Mouse (Mus musculus): ENCODE results near the gene Arrdc2. TPM values are rescaled to one million over a fixed set of nuclear protein-coding genes. Genes with fewer than 3 reads are reported as not detected.

Arrdc2 gene
- polyA plus RNA-seq, 1 experiment from 2014 or later, result 4.3 TPM

DNA sequence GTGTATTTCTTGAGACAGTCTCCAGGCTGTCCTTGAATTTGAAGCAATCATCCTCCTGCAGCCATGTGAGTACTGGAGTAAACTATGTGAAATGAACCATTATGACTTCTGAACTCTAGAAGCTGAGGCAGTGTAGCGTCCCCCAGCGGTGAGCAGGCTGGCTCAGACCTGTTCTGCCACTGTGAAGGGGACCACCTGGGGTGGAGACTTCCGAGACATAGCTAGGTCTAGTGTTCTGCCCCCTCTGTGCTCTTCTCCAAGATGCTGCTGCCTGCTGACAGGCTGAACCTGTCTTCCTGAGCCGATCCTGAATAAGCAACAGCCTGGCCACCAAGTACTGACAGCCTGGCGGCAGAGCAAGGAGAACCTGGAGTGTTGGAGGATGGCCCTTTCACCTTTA lies 5.6 kb upstream of the Arrdc2 start:
- Histone ChIP-seq H3K4me2 (no peak overlapping the region), H3K4me3 (ENCODE audit: low read depth, low read length) (no peak overlapping the region)

DNA sequence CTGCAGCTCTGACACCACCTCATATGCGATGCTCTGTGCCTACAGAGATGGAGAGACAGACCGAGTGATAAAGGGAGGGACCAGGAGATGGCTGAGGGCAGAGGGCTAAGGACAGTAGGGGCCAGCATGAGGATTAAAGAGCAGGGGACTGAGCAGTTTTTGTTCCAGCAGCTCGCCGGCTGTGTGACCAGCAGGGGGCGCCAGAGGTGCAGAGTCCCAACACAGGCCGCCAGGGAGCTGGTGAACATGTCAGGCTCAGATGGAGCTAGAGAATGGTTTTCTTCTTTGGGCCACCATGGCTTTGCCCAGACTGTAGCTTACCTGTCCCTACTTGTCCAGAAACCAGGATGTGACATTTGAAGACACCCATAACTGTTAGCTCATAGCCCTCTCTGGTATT lies 5.0 kb upstream of the Arrdc2 start:
- TF ChIP-seq CTCF (IDR thresholded peaks at IDR 0.05; ENCODE audit: low read depth), result peak; percentile 98
- DNase-seq (peak; percentile 91), ATAC-seq (ENCODE audit: insufficient read depth) (peak; percentile 10; the same call in 1 of the 2 replicates)
- no peaks in the 10 kb centered on the region for H3K4me1 ChIP-seq (ENCODE audit: insufficient read depth)
- H3K27me3 ChIP-seq (ENCODE audit: insufficient read depth, low read length), result no peaks in the 10 kb centered on the region
- H3K4me2 ChIP-seq, result no peak overlapping the region
- H3K9ac ChIP-seq, result no peak overlapping the region
- no peak overlapping the region for H3K4me3 ChIP-seq (ENCODE audit: low read depth, low read length)
- WGBS, result 1% methylated on average over 6 of the region's 6 CpGs
- H3K27ac ChIP-seq (ENCODE audit: low read depth), result no peak overlapping the region
- H3K9me3 ChIP-seq (ENCODE audit: low read depth, low read length), result no peaks in the 10 kb centered on the region
- no peaks in the 10 kb centered on the region for H3K36me3 ChIP-seq (ENCODE audit: insufficient read depth)

More for the DNA sequence above, 5.6 kb upstream of the Arrdc2 start:
- no peaks in the 10 kb centered on the region for H3K4me1 ChIP-seq (ENCODE audit: insufficient read depth)
- no peak overlapping the region for H3K9ac ChIP-seq
- H3K9me3 ChIP-seq (ENCODE audit: low read depth, low read length), result no peaks in the 10 kb centered on the region
- H3K27ac ChIP-seq (ENCODE audit: low read depth), result no peak overlapping the region
- 39% methylated on average over 5 of the region's 5 CpGs for WGBS
- ATAC-seq (ENCODE audit: insufficient read depth) (no peak), DNase-seq (no peak)
- no peaks in the 10 kb centered on the region for H3K27me3 ChIP-seq (ENCODE audit: insufficient read depth, low read length)
- no peak for TF ChIP-seq CTCF (IDR thresholded peaks at IDR 0.05; ENCODE audit: low read depth)
- no peaks in the 10 kb centered on the region for H3K36me3 ChIP-seq (ENCODE audit: insufficient read depth)

DNA sequence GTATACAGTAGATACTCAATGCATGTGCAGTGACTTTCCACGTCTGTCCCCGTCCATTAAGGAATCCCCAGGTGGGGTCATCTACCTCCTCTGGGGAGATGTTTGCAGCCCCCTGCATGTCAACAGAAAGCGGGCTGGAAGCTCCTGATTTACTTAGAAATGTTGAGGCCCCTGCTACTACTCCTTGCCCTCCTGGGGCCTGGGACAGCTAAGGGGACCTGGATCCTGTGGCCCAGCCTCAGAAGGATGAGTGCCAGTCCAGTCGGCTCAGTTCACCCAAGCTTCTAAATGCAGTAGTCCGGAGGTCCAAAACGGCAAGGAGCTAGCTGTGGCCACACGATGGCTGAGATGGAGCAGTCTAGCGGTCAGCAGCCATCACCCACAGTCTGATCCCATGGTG lies 4.4 kb upstream of the Arrdc2 start:
- no peaks in the 10 kb centered on the region for H3K27me3 ChIP-seq (ENCODE audit: insufficient read depth, low read length)

DNA sequence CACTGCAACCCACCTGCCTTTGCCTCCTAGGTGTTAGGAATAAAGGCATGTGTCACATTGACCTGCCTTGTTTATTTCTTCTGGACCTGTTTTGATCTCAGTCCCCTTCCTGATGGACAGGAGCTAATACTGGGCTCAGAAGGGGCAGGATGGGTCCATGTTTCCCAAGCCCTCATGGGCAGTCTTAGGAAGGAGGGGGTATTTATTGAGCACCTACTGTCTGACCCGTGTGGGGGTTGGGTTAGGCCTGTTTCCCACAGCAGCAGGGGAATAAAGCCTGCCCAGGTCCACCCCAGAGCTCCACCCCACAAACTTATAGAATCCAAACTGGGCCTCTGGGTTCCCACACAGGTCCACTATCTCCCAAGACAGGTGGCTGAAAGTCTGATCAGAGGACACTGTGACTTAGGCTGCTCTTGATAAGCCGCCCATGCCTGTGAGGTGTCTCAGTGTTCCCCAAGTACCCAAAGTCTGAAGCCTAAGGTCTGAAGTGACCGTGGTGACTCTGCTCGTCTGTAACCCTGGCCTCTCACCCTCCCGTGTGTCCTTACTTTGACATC lies 3.8 kb upstream of the Arrdc2 start:
- no peak for DNase-seq
- no peak for TF ChIP-seq CTCF (IDR thresholded peaks at IDR 0.05; ENCODE audit: low read depth)

More for the DNA sequence above, 4.4 kb upstream of the Arrdc2 start:
- Histone ChIP-seq H3K4me3 (ENCODE audit: low read depth, low read length) (no peak overlapping the region), H3K4me2 (no peak overlapping the region), H3K27ac (ENCODE audit: low read depth) (no peak overlapping the region), H3K36me3 (ENCODE audit: insufficient read depth) (no peaks in the 10 kb centered on the region), H3K9me3 (ENCODE audit: low read depth, low read length) (no peaks in the 10 kb centered on the region), H3K4me1 (ENCODE audit: insufficient read depth) (no peaks in the 10 kb centered on the region), H3K9ac (no peak overlapping the region)
- no peak for ATAC-seq (ENCODE audit: insufficient read depth)
- no peak for DNase-seq
- 82% methylated on average over 8 of the region's 8 CpGs for WGBS
- TF ChIP-seq CTCF (IDR thresholded peaks at IDR 0.05; ENCODE audit: low read depth), result no peak

DNA sequence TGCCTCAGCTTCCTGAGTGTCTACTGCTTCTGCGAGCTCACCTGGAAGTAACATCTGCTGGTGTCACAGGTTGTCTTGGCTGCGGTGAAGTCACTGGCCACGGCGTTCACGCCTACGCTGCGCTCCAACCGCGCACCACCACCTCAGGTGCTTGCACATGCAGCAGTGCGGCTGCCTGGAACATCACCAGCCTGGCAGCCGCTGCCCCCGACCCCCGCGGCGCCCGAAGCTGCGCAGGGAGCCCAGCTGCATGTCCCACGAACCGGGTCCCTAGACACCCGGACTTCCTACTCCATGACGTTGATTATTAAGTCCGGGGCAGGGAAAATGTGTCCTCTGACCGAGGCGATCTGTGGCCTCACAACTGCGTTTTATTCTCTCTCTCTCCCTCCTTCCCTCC lies 3.0 kb upstream of the Arrdc2 start:
- Histone ChIP-seq H3K4me1 (ENCODE audit: insufficient read depth) (0 out of 2 replicates have a peak, but pooled peaks cover 3% of the 10 kb centered on the region), H3K4me2 (no peak overlapping the region), H3K9me3 (ENCODE audit: low read depth, low read length) (no peaks in the 10 kb centered on the region), H3K27me3 (ENCODE audit: insufficient read depth, low read length) (no peaks in the 10 kb centered on the region), H3K27ac (ENCODE audit: low read depth) (no peak overlapping the region), H3K9ac (no peak overlapping the region), H3K36me3 (ENCODE audit: insufficient read depth) (no peaks in the 10 kb centered on the region), H3K4me3 (ENCODE audit: low read depth, low read length) (no peak overlapping the region)
- ATAC-seq (ENCODE audit: insufficient read depth), result no peak
- 60% methylated on average over 25 of the region's 25 CpGs for WGBS
- DNase-seq, result no peak
- no peak for TF ChIP-seq CTCF (IDR thresholded peaks at IDR 0.05; ENCODE audit: low read depth)

More for the DNA sequence above, 3.8 kb upstream of the Arrdc2 start:
- Histone ChIP-seq H3K4me1 (ENCODE audit: insufficient read depth) (0 out of 2 replicates have a peak, but pooled peaks cover 3% of the 10 kb centered on the region), H3K27ac (ENCODE audit: low read depth) (peak overlapping the region; percentile 3; the same call in 1 of the 2 replicates), H3K36me3 (ENCODE audit: insufficient read depth) (no peaks in the 10 kb centered on the region), H3K4me3 (ENCODE audit: low read depth, low read length) (no peak overlapping the region), H3K27me3 (ENCODE audit: insufficient read depth, low read length) (no peaks in the 10 kb centered on the region), H3K9me3 (ENCODE audit: low read depth, low read length) (no peaks in the 10 kb centered on the region), H3K9ac (no peak overlapping the region), H3K4me2 (no peak overlapping the region; the same call in 1 of the 2 replicates)
- 74% methylated on average over 5 of the region's 5 CpGs for WGBS
- ATAC-seq (ENCODE audit: insufficient read depth), result no peak

DNA sequence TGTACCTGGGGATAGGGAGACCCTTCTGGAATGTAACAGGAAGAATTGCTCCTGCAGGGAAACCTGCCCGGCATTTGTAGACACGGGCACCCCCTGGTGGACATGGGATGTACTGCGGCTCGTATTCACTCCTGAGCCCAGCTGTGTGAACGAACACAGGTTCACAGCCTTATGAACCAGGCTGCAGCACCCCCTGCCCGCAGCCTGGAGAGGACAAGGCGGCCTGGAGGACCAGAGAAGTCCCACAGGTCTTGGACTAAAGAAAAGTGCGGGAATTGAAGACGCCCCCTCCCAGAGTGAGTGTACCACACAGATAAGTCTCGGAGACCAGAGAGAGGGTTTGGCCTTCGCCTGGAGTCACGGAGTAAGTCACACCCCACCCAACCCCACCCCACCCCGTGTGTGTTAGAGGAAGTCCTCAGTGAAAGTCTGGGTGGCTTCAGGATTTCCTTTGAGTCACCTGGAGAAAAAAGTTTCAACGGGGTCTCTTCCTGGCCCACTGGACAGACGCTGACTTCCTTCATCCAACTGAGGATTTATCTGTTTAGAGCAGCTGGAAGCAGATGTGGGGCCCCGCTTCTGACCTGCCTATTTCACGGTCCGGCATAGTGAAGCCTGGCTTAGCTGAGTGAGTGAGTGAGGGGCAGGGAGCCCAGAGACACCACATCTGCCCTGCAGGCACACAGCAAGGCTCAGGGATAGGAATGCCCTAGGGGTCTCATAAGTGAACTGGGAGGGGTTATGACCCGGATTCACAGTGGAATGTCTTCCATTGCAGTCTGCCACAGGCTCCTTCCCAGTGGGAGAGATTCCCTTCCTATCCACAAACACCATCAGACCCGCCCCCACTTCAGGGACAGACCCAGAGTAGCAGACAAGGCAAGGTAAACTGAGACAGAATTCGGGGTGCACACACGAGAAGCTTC lies 1.9 kb upstream of the Arrdc2 start:
- Histone ChIP-seq H3K27me3 (ENCODE audit: insufficient read depth, low read length) (no peaks in the 10 kb centered on the region), H3K9ac (0 out of 2 replicates have a peak overlapping the region, but pooled peaks have one; percentile 4), H3K36me3 (ENCODE audit: insufficient read depth) (no peaks in the 10 kb centered on the region), H3K4me3 (ENCODE audit: low read depth, low read length) (no peak overlapping the region), H3K9me3 (ENCODE audit: low read depth, low read length) (no peaks in the 10 kb centered on the region), H3K27ac (ENCODE audit: low read depth) (no peak overlapping the region), H3K4me2 (peak overlapping the region; percentile 7; the same call in 1 of the 2 replicates), H3K4me1 (ENCODE audit: insufficient read depth) (0 out of 2 replicates have a peak, but pooled peaks cover 3% of the 10 kb centered on the region)
- WGBS, result 25% methylated on average over 22 of the region's 22 CpGs
- TF ChIP-seq CTCF (IDR thresholded peaks at IDR 0.05; ENCODE audit: low read depth), result peak; percentile 97
- ATAC-seq (ENCODE audit: insufficient read depth), result no peak
- peak; percentile 93 for DNase-seq

DNA sequence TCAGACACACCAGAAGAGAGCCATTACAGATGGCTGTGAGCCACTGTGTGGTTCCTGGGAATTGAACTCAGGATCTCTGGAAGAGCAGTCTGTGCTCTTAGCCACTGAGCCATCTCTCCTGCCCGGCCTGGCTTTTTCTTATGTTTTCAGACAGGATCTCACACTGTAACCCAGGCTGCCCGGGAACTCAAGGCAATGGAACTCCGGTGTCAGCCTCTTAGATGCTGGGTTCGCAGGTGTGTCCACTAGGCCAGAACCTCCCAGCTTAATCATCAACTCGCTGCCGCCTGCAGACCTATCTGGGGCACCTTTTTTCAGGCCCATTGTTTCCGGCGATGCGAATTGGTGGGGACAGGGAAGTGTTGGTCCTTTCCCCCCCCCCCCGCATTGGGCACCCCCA lies 1.1 kb upstream of the Arrdc2 start:
- H3K36me3 ChIP-seq (ENCODE audit: insufficient read depth), result no peaks in the 10 kb centered on the region; the same call in 1 of the 2 replicates
- 0 out of 2 replicates have a peak, but pooled peaks cover 3% of the 10 kb centered on the region for H3K4me1 ChIP-seq (ENCODE audit: insufficient read depth)
- no peaks in the 10 kb centered on the region for H3K27me3 ChIP-seq (ENCODE audit: insufficient read depth, low read length)
- 50% methylated on average over 10 of the region's 10 CpGs for WGBS
- H3K4me2 ChIP-seq, result no peak overlapping the region
- no peaks in the 10 kb centered on the region for H3K9me3 ChIP-seq (ENCODE audit: low read depth, low read length)
- H3K9ac ChIP-seq, result no peak overlapping the region
- TF ChIP-seq CTCF (IDR thresholded peaks at IDR 0.05; ENCODE audit: low read depth), result no peak
- DNase-seq (no peak), ATAC-seq (ENCODE audit: insufficient read depth) (no peak)
- no peak overlapping the region for H3K4me3 ChIP-seq (ENCODE audit: low read depth, low read length)
- H3K27ac ChIP-seq (ENCODE audit: low read depth), result peak overlapping the region; percentile 77; the same call in 1 of the 2 replicates
